Mouse (Mus musculus): Measurements from ENCODE around the gene Kmt2b.
A peak's percentile ranks its signal among the peaks of the same experiment; 100 is the strongest.

- no peak for TF ChIP-seq E2F4 (IDR thresholded peaks at IDR 0.05; ENCODE audit: insufficient read depth)
- TF ChIP-seq POLR2A (IDR thresholded peaks at IDR 0.05; ENCODE audit: insufficient read length, low read depth), result no peak
- no peak for TF ChIP-seq MYOG (IDR thresholded peaks at IDR 0.05; ENCODE audit: control insufficient read depth in 1 of 3, insufficient read depth in 1 of 3, insufficient read length in 2 of 3, low read depth in 2 of 3)
- TF ChIP-seq POLR2AphosphoS2 (IDR thresholded peaks at IDR 0.05; ENCODE audit: insufficient read length, low read depth), result peak; percentile 7
- TF ChIP-seq TCF12 (IDR thresholded peaks at IDR 0.05; ENCODE audit: insufficient read depth, poor library complexity, severe bottlenecking), result no peak
- no peak for TF ChIP-seq TCF3 (IDR thresholded peaks at IDR 0.05; ENCODE audit: insufficient read length, low read depth)
- TF ChIP-seq USF1 (IDR thresholded peaks at IDR 0.05; ENCODE audit: low read depth), result no peak
These were observed 31.5 kb downstream of the Kmt2b start for GRCm38 (mm10) chr7:30556894-30557536.
